Mouse (Mus musculus) lung, adult 2 months (tissue): ENCODE measurements at regions not wholly inside any gene's neighbourhood (a gene's known extent, or its start where the extent isn't known, plus 50 kb on each side); places are given as distances from the start of the nearest gene placed in this dataset.

Source experiments
- DNase-seq: peaks from one replicate; pipeline ENCODE4 v3.0.0; 2022
- H3K4me1 ChIP-seq: fragments of 200-500 bp; 2 replicates; pipeline ENCODE4 v1.6.1; 2011; ENCODE audit warnings: low read length; ENCODE audit not compliant: control insufficient read depth, insufficient read depth
- H3K4me3 ChIP-seq: fragments of 200-500 bp; replicated peaks from 2 replicates; pipeline ENCODE3; 2011; ENCODE audit warnings: low read depth, mild to moderate bottlenecking, control low read depth, low read length; ENCODE audit errors: extremely low read depth
- CTCF ChIP-seq: fragments of 200-500 bp; IDR thresholded peaks from 2 replicates; pipeline ENCODE4 v1.5.1; 2011; ENCODE audit warnings: mild to moderate bottlenecking, low read length, control low read depth; ENCODE audit not compliant: insufficient read depth
- POLR2A ChIP-seq: fragments of 200-500 bp; IDR thresholded peaks from 2 replicates; pipeline ENCODE4 v1.6.1; 2011; ENCODE audit warnings: low read depth, mild to moderate bottlenecking, control low read depth, low read length, borderline replicate concordance; ENCODE audit errors: extremely low read depth
- WGBS: fragments of 180-500 bp; shearing (Covaris S2); methylation state at CpG from one replicate; pipeline ENCODE4 v1.1.7; 2018; 5-methylcytosine and 5-hydroxymethylcytosine counted together

GRCm38 (mm10) chr2:19744986-19745660 lies 87.6 kb downstream of the Otud1 start:
- no peak for DNase-seq
- no peak overlapping the region for H3K4me3 ChIP-seq
- no peak for TF ChIP-seq CTCF
- no peak for TF ChIP-seq POLR2A
- no peaks in the 10 kb centered on the region for H3K4me1 ChIP-seq
- 90% methylated on average over 2 of the region's 2 CpGs for WGBS

- WGBS: 85% methylated on average over 11 of the region's 11 CpGs
- TF ChIP-seq CTCF: no peak
- no peak for TF ChIP-seq POLR2A
- Histone ChIP-seq H3K4me1 (no peaks in the 10 kb centered on the region), H3K4me3 (no peak overlapping the region)
- no peak for DNase-seq
These were observed 95.2 kb downstream of the Otud1 start for GRCm38 (mm10) chr2:19752753-19753152.

- Histone ChIP-seq H3K4me1 (no peaks in the 10 kb centered on the region), H3K4me3 (no peak overlapping the region)
- TF ChIP-seq CTCF: no peak
- no peak for TF ChIP-seq POLR2A
- no peak for DNase-seq
These were observed 95.9 kb downstream of the Otud1 start for GRCm38 (mm10) chr2:19753479-19753878.

DNA sequence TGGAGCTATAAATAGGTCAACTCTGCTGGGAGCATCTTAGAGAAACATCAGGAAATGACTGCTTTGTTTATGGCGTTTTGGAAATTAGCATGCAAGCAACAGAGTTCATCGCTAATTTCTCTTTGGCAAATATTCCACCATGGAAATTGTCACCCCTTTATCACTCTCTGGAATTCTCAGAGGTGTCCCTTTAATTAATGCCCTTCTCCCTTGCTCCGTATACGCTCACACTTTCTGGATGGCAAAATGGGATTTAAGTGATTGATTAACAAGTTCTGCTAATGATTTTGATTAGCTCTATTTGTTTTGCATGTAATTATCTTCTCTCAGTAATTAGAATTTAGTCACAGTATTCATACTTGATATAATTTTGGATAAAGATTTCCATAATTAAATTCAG lies 100.4 kb downstream of the Otud1 start:
- TF ChIP-seq CTCF (no peak), POLR2A (no peak)
- DNase-seq: no peak
- WGBS: 62% methylated on average over 4 of the region's 4 CpGs
- H3K4me1 ChIP-seq: no peaks in the 10 kb centered on the region
- H3K4me3 ChIP-seq: no peak overlapping the region

DNA sequence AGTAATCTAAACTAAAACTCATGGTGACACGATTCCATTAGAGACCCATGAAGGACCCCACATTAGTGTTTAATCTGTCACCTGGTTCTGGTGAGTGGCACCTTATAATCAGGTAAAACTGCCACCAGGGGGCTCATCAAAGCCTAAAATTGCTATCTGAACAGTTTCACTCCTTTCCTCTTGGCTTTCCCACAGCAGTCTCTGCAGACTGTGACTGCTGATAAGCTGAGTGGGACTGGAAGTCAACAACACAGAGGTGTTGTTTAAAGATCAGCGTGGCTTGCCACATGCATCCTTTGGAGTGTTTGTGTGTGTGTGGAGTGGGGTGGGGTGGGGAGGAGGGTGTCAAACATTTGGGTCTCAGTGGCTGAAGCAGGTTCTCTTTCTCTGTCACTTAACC lies 101.6 kb downstream of the Otud1 start:
- Histone ChIP-seq H3K4me3 (no peak overlapping the region), H3K4me1 (no peaks in the 10 kb centered on the region)
- no peak for DNase-seq
- 18% methylated on average over 2 of the region's 2 CpGs for WGBS
- TF ChIP-seq CTCF: no peak
- TF ChIP-seq POLR2A: no peak

GRCm38 (mm10) chr2:19759577-19759976 lies 102.0 kb downstream of the Otud1 start:
- no peak for TF ChIP-seq POLR2A
- TF ChIP-seq CTCF: no peak
- WGBS: 45% methylated on average over 6 of the region's 6 CpGs
- H3K4me1 ChIP-seq: no peaks in the 10 kb centered on the region
- DNase-seq: no peak
- no peak overlapping the region for H3K4me3 ChIP-seq

DNA sequence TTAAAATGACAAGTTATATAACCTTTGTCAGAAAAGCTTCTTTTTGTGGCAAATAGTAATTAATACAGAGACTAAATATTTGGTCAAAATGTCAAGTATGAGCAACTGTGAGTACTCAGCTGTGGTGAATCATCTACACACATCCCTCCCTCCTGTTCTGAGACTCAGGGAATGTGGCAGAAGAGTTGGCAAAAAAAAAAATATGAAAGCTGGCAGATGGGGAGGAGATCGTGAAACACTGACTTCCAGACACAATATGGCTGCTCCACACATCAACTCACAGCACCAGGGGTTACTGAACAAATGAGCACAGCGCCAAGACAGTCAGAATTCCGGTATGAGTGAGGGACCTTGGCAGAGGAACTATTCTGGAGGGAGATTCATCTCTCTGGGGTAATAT lies 105.4 kb downstream of the Otud1 start:
- Histone ChIP-seq H3K4me3 (no peak overlapping the region), H3K4me1 (no peaks in the 10 kb centered on the region)
- no peak for TF ChIP-seq CTCF
- no peak for TF ChIP-seq POLR2A
- WGBS: 50% methylated on average over 3 of the region's 3 CpGs
- DNase-seq: no peak

GRCm38 (mm10) chr2:19784913-19785312 lies 124.7 kb upstream of the Etl4 start:
- no peak for DNase-seq
- TF ChIP-seq POLR2A (no peak), CTCF (no peak)
- Histone ChIP-seq H3K4me3 (no peak overlapping the region), H3K4me1 (no peaks in the 10 kb centered on the region)
- 95% methylated on average over 2 of the region's 2 CpGs for WGBS

DNA sequence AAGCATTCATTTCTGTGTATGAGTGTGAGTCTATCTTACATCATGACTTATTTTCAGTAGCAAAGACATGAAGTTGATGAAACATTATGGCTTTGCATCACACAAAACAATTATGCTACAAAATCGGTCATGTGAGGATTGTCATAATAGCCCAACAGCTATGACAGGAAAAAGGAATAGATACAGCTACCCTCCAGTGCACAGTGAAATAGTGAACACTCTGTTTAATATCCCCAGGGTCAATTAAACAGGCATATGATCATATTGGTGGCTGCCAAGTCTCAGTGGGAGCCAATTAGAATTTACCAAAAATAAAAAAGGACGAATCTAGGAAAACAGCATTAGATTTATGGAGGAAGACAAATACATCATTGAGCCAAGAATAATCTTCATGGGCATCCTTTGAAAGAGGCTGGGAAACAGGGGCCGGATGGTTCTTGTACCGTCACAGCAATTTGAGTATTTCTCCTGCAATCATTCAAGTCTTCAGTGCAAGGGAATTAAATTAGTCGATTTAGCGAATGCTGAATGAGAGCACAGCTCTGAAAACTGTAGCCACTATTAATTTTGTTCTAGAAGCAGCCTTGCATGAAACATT lies 123.8 kb upstream of the Etl4 start:
- no peaks in the 10 kb centered on the region for H3K4me1 ChIP-seq
- no peak overlapping the region for H3K4me3 ChIP-seq
- TF ChIP-seq POLR2A: no peak
- no peak for TF ChIP-seq CTCF
- no peak for DNase-seq
- 72% methylated on average over 6 of the region's 6 CpGs for WGBS

DNA sequence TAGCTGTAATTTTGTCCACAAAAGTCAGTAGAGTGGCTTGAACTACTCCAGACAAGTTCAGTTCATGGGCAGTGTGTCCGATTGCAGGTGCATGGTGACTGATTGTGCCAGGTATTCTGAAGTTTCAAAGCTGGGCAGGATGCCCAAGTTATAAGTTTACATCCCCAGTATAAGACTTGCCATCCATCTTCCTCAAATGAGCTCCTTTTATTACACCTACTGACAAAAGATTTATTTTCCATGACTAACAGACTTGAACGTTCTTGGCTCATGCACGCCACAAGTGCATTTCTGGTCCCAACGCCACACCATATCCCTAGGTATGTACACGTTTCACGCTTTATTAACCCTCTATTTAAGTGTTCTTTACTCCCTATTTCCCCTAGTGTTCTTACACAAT lies 117.4 kb upstream of the Etl4 start:
- Histone ChIP-seq H3K4me1 (no peaks in the 10 kb centered on the region), H3K4me3 (no peak overlapping the region)
- WGBS: 74% methylated on average over 6 of the region's 6 CpGs
- DNase-seq: no peak
- TF ChIP-seq POLR2A (no peak), CTCF (no peak)

- H3K4me1 ChIP-seq: no peaks in the 10 kb centered on the region
- WGBS: 33% methylated on average over 2 of the region's 2 CpGs
- DNase-seq: no peak
- TF ChIP-seq POLR2A: no peak
- TF ChIP-seq CTCF: no peak
- H3K4me3 ChIP-seq: no peak overlapping the region
These were observed 112.8 kb upstream of the Etl4 start for GRCm38 (mm10) chr2:19796790-19797189.
